Mouse (Mus musculus) yolk sac, embryonic 10.5 days (tissue): Measurements from ENCODE around the gene Tbc1d7.
A peak's percentile ranks its signal among the peaks of the same experiment; 100 is the strongest.

Experiments used
- DNase-seq: peaks from one replicate; pipeline ENCODE4 v3.0.0-alpha.2; 2017; ENCODE audit warnings: low spot score

Gene Tbc1d7

DNA sequence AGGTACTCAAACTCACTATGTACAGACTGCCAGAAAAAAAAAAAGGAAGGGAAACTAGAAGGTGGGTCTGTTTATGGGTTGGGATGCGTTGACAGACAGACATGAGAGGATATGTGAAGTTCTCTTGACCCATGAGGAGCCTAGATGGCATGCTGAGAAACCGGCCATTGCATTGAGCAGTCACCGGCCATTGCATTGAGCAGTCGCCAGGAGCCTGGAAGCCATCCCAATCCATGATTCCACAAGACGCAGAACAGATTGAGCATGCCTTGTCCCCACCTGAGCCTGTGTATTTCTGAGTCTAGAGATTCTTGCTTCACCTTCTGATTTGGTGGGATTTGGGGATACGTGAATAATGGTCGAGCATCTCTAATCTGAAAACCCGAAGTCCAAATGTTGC, 22.6 kb upstream of the Tbc1d7 start:
- no peak for DNase-seq

- DNase-seq = peak; percentile 48
These were observed 22.0 kb upstream of the Tbc1d7 start for GRCm38 (mm10) chr13:43193266-43193665.

DNA sequence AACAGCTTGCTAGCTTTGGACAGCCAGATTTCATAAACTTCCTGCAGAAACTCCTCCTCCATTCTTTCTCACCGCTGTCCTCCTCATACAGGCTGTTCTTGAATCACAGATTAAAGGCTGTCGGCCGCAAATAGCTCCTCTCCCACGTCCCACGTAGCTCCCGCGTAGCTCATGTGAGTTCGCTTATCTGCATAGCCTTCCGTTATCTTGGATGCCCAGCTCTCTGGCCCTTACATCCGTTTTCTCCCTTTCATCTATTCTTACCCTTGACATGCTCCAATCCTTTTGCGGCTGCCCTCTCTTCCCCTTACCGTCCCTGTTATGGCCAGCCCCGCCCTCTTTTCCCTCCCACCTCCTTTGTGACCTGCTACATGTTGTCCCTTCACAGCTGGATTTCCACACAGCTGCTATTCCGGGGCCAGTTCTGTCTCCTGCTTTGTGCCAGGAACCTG, 20.5 kb upstream of the Tbc1d7 start:
- DNase-seq = peak; percentile 39

DNA sequence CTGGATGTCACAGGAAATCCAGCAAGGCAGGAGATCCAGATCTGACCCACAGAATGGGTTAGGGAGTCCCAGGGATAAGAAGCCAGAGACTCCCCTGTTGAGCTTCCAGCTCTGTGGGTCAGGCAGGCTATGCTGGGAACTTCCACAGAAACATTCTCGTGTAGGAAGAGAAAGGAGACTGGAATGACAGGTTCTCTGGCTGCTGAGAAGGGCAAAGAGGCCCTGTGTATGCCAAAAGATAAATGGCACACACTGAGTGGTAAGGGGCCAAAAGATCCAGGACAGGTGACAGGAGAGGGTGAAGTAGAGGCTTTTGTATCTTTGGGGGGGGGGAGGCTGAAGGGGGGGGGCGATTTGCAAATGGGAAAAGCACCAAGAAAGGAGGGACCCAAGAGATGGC, 20.0 kb upstream of the Tbc1d7 start:
- DNase-seq = no peak

DNA sequence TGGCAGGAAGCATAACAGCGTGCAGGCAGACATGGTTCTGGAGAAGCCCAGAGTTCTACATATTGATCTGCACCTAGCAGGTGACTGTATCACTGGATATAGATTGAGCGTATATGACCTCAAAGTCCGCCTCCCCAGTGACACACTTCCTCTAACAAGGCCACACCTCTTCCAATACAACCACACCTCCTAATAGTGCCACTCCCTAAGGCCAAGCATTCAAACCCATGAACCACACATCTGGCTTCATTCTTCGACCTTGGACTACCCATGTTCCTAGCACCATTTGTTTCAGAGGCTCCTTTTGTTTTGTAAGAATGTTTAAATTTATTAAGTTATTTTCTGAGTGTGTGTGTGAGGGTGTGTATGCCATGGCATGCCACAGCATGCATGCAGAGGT, 16.4 kb upstream of the Tbc1d7 start:
- no peak for DNase-seq

GRCm38 (mm10) chr13:43183248-43184055, 12.2 kb upstream of the Tbc1d7 start:
- peak; percentile 33 for DNase-seq

GRCm38 (mm10) chr13:43182465-43183201, 11.3 kb upstream of the Tbc1d7 start:
- DNase-seq = peak; percentile 56

DNA sequence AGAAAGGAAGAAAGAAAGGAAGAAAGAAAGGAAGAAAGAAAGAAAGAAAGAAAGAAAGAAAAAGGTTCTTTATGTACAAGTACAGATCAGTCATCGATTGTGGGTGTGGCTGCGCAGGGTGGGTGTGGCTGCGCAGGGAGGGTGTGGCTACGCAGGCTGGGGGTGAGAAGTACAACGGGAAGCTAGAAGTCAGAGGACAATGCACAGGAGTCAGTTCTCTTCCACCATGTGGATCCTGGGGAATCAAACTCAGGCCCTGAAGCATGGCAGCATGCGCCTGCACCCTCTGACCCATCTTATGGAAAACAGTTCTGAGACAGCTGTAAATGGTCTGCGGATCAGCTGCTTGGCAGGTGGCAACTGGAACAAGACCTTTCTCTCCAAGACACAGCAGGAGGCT, 9.8 kb upstream of the Tbc1d7 start:
- DNase-seq = no peak

GRCm38 (mm10) chr13:43177317-43177716, 6.0 kb upstream of the Tbc1d7 start:
- DNase-seq = no peak

DNA sequence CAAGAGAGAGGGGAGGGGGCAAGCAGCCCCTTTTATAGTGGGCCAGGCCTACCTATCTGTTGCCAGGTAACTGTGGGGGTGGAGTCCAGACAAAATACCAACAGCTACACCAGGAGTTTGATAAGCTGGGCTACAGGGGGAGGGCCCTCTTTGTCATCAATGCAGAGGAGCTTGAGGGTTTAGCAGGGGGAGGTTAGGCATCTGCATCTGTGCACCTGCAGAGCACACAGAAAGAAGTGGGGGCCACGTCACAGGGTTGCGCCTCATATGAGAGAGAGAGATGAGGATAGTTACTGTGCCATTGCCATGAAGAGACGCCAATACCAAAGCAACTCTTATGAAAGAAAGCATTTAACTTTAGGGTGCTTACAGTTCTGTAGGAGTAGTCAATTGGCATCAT, 5.4 kb upstream of the Tbc1d7 start:
- no peak for DNase-seq

DNA sequence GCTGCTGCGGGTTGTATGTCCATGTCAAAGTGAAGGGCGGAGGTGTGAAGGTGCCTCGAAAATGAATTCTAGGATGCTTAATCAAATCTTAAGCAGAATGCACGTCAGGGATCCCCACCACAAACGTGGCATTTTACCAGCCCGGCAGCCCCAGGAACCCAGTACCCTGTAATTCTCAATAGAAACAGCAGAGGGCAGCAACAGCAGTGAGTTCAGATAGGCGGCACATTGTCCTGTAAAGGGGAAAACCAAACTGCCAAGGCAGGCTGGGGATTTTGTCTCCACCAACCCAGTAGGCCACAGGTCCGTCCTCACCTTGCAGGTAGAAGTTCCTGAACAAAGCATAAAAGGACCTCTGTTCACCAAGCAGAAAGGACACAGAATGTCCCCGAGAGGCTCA, 2.0 kb upstream of the Tbc1d7 start:
- DNase-seq = peak; percentile 59

- no peak for DNase-seq
These were observed 874 bp upstream of the Tbc1d7 start for GRCm38 (mm10) chr13:43172036-43172713.

GRCm38 (mm10) chr13:43167721-43168120, 3.6 kb downstream of the Tbc1d7 start:
- no peak for DNase-seq

DNA sequence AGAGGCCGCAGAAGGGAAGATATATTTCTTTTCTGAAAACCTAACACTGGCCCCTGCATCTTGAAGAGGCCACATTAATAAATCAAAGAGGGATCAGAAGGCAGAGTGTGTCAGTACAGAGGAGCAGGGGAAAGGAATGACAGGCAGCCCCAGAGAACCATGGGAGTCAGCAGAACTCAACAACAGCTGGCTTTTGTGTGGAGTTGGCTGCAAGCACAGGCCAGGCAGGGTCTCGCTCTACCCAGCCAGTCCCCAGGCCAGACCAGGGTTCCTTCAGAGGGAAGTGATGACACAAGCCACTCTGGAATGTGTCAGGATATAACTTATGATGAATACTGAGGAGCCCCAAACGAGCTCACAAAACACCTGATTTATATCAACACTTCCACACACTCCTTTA, 11.9 kb downstream of the Tbc1d7 start:
- no peak for DNase-seq

DNA sequence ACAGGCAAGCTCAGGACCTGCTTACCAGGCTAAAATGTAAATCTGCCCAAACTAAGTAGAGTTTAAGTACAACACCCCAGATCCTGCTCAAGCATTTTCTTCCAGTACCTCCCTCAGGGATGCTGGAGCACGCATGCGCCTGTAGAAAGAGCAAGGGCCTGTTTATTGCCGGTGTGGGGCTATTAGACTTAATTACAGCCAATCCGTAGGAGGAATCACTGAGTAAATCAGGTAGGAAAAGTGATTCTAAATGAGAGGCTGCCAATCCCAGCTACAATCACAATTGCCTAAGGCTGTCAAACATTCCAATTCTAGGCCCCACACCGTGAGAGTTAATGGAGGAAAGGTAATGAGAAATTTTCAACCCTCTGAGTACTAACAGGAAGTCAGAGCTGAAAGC, 13.0 kb downstream of the Tbc1d7 start:
- DNase-seq = no peak

- DNase-seq = no peak
These were observed 13.9 kb downstream of the Tbc1d7 start for GRCm38 (mm10) chr13:43157370-43157769.

DNA sequence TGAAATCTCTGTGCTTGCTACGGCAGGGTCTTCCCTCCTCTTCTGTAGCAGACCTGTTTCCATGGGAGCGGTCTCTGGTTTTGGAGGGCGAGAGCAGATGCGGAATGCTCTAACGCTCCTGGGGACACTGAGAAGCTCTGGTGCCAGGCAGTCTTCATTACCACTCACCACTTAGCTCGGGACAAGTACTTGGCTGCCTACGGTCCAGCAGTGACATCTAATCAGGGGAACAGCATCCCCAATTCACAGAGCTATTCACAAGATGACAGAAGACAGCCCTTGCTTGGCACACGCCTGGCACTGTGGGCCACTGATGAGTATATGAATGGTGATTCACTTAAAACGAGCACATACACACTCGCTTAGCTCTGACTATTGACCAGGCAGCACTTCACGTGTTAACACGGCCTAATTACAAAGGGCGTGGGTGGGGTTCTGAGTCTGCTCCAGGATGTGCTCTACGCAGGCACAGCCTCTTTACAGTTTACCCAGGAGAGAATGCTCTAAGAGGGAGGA, 19.2 kb downstream of the Tbc1d7 start:
- DNase-seq = no peak

GRCm38 (mm10) chr13:43149661-43150060, 21.6 kb downstream of the Tbc1d7 start:
- no peak for DNase-seq

- DNase-seq = no peak
These were observed 22.6 kb downstream of the Tbc1d7 start for GRCm38 (mm10) chr13:43148692-43149091.

- peak; percentile 69 for DNase-seq
These were observed 24.6 kb downstream of the Tbc1d7 start for GRCm38 (mm10) chr13:43146515-43147258.

DNA sequence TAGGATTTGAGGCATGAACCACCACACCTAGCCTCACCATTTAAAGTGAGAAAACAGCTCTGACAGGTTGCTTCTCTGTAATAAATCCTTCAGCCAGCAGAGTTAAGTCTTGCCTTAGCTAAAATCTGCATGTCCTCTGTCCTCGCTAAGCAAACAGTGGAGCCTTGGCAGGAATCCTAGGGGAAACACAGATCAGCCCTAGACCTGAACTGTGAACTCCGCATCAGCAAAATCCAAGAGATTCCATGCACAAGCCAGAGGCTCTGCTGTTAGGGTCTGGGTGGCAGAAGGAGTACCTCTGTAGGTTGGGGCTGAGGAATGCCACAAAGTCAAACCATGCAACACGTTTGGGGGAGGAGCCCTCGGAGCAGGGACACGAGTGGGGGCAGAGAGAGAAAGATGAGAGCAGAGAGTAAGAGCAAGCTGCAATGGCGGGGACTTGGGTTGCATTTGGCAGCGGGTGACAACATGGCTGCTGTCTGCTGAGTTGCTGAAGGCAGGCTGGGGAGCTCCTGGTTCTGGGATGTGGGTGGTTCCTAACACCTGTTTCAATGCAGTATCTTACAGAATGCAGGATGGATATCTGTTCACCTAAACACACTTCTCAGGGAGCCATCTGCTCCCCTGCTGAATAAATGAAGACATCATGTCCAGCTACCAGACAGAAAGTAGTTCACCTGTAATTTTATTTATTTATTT, 26.4 kb downstream of the Tbc1d7 start:
- DNase-seq = peak; percentile 56
